Mouse (Mus musculus): Measurements from ENCODE around the gene Qprt. TPM values are rescaled to one million over a fixed set of nuclear protein-coding genes. Genes with fewer than 3 reads are reported as not detected.

Qprt gene
- polyA plus RNA-seq, 1 experiment from 2014 or later = 0.77 TPM

- no peaks in the 10 kb centered on the region for H3K27me3 ChIP-seq (ENCODE audit: control insufficient read depth, insufficient read depth, low read depth, low read length)
- ATAC-seq = no peak
- H3K27ac ChIP-seq (ENCODE audit: low read length) = no peak overlapping the region
- H3K36me3 ChIP-seq (ENCODE audit: control insufficient read depth, insufficient read depth, low read length) = no peaks in the 10 kb centered on the region
- H3K4me3 ChIP-seq (ENCODE audit: low read depth, low read length) = no peak overlapping the region
- H3K9me3 ChIP-seq (replicated peaks; ENCODE audit: control insufficient read depth, low read length, poor library complexity, severe bottlenecking) = no peaks in the 10 kb centered on the region
- no peak overlapping the region for H3K4me2 ChIP-seq (ENCODE audit: low read length)
- 45% methylated on average over 2 of the region's 2 CpGs for WGBS
- no peak overlapping the region for H3K9ac ChIP-seq (ENCODE audit: low read depth, low read length)
- H3K4me1 ChIP-seq (ENCODE audit: control insufficient read depth, insufficient read depth, low read length) = no peaks in the 10 kb centered on the region
Observed at GRCm38 (mm10) chr7:127146267-127146603, 24.2 kb upstream of the Qprt start.

DNA sequence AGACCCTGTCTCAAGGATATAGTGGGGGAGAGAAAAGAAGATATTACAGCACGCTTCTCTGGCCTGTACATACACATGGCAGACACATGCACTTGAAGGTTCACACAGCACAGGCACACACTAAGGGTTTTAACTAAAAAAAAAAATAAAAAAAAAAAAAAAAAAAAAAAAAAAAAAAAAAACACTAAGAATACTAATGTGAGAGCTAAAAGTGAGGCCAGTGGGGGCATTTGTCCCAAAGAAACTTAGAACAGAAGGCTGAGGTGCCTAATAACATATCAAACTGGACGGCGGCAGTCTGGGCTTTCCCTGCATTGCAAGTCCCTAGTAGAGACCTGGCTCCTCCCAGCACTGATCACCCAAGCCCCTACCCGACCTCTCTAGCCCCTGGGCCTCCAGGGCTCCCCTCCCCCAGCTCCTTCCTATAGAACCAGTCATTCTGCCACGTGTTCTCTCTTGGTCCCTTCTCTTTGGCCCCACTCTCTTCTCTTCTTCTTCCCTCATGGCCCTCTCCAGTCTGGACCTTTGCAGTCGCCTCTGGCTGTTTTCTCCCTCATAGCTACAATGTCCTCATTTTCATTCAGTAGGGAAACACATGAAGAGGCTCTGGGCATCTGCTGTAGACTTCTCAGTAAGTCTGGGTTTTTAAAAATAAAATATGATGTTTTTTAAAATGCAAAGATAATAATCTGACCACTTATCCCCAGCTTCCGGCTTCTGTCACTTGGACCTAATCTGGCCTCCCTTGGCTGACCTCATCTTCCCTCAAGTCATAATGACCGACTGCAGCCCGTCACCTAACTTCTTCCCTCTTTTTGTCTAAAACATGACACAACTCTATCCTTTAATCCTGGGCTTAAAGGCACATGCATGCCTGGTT is 23.6 kb upstream of the Qprt start:
- H3K9ac ChIP-seq (ENCODE audit: low read depth, low read length) = no peak overlapping the region
- no peak overlapping the region for H3K27ac ChIP-seq (ENCODE audit: low read length)
- no peak overlapping the region for H3K4me3 ChIP-seq (ENCODE audit: low read depth, low read length)
- no peak for ATAC-seq
- no peaks in the 10 kb centered on the region for H3K4me1 ChIP-seq (ENCODE audit: control insufficient read depth, insufficient read depth, low read length)
- H3K9me3 ChIP-seq (replicated peaks; ENCODE audit: control insufficient read depth, low read length, poor library complexity, severe bottlenecking) = no peaks in the 10 kb centered on the region
- 52% methylated on average over 9 of the region's 9 CpGs for WGBS
- H3K4me2 ChIP-seq (ENCODE audit: low read length) = no peak overlapping the region
- no peaks in the 10 kb centered on the region for H3K27me3 ChIP-seq (ENCODE audit: control insufficient read depth, insufficient read depth, low read depth, low read length)
- H3K36me3 ChIP-seq (ENCODE audit: control insufficient read depth, insufficient read depth, low read length) = no peaks in the 10 kb centered on the region

DNA sequence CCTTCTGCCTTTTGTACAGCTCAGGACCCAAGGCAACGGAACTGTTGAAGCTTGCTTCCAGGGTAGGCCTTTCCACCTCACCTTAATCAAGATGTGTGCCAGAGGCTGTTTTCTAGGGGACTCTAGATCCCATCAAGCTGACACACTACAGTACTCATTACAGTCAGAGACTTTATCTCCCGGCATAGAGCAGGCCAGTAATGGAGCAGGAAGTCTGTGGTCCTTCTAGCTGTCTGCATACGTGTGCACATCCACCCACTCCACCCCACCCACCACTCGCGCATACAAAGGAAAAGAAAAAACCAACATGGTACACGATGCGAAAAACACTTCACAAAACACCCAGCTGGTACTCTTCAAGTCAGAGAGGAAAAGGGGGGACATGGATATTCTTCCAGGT is 22.4 kb upstream of the Qprt start:
- WGBS = 93% methylated on average over 7 of the region's 7 CpGs
- no peak overlapping the region for H3K27ac ChIP-seq (ENCODE audit: low read length)

DNA sequence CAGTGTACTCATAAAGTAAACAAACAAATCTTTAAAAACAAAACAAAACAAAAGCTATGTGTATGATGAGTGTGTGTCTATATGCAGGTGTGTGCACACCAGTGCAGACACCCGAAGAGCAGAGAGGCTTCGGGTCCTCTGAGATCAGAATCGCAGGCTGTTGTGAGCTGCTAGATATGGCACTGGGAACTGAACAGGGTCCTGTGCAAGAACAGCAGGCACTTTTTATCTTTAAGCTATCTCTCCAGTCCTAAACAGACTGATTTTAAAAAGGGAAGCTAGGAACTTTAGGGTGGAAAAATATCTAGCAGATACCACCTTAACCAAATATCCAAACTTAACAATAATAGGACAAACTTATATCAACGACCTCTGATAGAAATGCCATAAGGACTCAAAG is 20.6 kb upstream of the Qprt start:
- H3K4me1 ChIP-seq (ENCODE audit: control insufficient read depth, insufficient read depth, low read length) = no peaks in the 10 kb centered on the region
- no peaks in the 10 kb centered on the region for H3K27me3 ChIP-seq (ENCODE audit: control insufficient read depth, insufficient read depth, low read depth, low read length)
- no peak for ATAC-seq
- no peak overlapping the region for H3K27ac ChIP-seq (ENCODE audit: low read length)
- no peaks in the 10 kb centered on the region for H3K9me3 ChIP-seq (replicated peaks; ENCODE audit: control insufficient read depth, low read length, poor library complexity, severe bottlenecking)
- no peaks in the 10 kb centered on the region for H3K36me3 ChIP-seq (ENCODE audit: control insufficient read depth, insufficient read depth, low read length)
- no peak overlapping the region for H3K4me3 ChIP-seq (ENCODE audit: low read depth, low read length)
- H3K9ac ChIP-seq (ENCODE audit: low read depth, low read length) = no peak overlapping the region
- no peak overlapping the region for H3K4me2 ChIP-seq (ENCODE audit: low read length)
- WGBS = 91% methylated on average over 4 of the region's 4 CpGs

More for the DNA sequence above, 22.4 kb upstream of the Qprt start:
- no peak overlapping the region for H3K4me3 ChIP-seq (ENCODE audit: low read depth, low read length)
- H3K36me3 ChIP-seq (ENCODE audit: control insufficient read depth, insufficient read depth, low read length) = no peaks in the 10 kb centered on the region
- ATAC-seq = no peak
- no peaks in the 10 kb centered on the region for H3K27me3 ChIP-seq (ENCODE audit: control insufficient read depth, insufficient read depth, low read depth, low read length)
- no peaks in the 10 kb centered on the region for H3K9me3 ChIP-seq (replicated peaks; ENCODE audit: control insufficient read depth, low read length, poor library complexity, severe bottlenecking)
- H3K4me1 ChIP-seq (ENCODE audit: control insufficient read depth, insufficient read depth, low read length) = no peaks in the 10 kb centered on the region
- no peak overlapping the region for H3K4me2 ChIP-seq (ENCODE audit: low read length)
- no peak overlapping the region for H3K9ac ChIP-seq (ENCODE audit: low read depth, low read length)

- H3K4me2 ChIP-seq (ENCODE audit: low read length) = no peak overlapping the region
- no peaks in the 10 kb centered on the region for H3K9me3 ChIP-seq (replicated peaks; ENCODE audit: control insufficient read depth, low read length, poor library complexity, severe bottlenecking)
- no peaks in the 10 kb centered on the region for H3K36me3 ChIP-seq (ENCODE audit: control insufficient read depth, insufficient read depth, low read length)
- WGBS = 61% methylated on average over 2 of the region's 2 CpGs
- H3K4me3 ChIP-seq (ENCODE audit: low read depth, low read length) = no peak overlapping the region
- no peak overlapping the region for H3K27ac ChIP-seq (ENCODE audit: low read length)
- ATAC-seq = no peak
- no peak overlapping the region for H3K9ac ChIP-seq (ENCODE audit: low read depth, low read length)
- H3K4me1 ChIP-seq (ENCODE audit: control insufficient read depth, insufficient read depth, low read length) = no peaks in the 10 kb centered on the region
- H3K27me3 ChIP-seq (ENCODE audit: control insufficient read depth, insufficient read depth, low read depth, low read length) = no peaks in the 10 kb centered on the region
Observed at GRCm38 (mm10) chr7:127142214-127142613, 20.2 kb upstream of the Qprt start.

- WGBS = 61% methylated on average over 7 of the region's 7 CpGs
- no peak overlapping the region for H3K4me3 ChIP-seq (ENCODE audit: low read depth, low read length)
- H3K27me3 ChIP-seq (ENCODE audit: control insufficient read depth, insufficient read depth, low read depth, low read length) = no peaks in the 10 kb centered on the region
- no peak overlapping the region for H3K27ac ChIP-seq (ENCODE audit: low read length)
- no peak overlapping the region for H3K9ac ChIP-seq (ENCODE audit: low read depth, low read length)
- no peaks in the 10 kb centered on the region for H3K9me3 ChIP-seq (replicated peaks; ENCODE audit: control insufficient read depth, low read length, poor library complexity, severe bottlenecking)
- no peak overlapping the region for H3K4me2 ChIP-seq (ENCODE audit: low read length)
- H3K36me3 ChIP-seq (ENCODE audit: control insufficient read depth, insufficient read depth, low read length) = no peaks in the 10 kb centered on the region
- no peak for ATAC-seq
- no peaks in the 10 kb centered on the region for H3K4me1 ChIP-seq (ENCODE audit: control insufficient read depth, insufficient read depth, low read length)
Observed at GRCm38 (mm10) chr7:127140623-127141404, 18.8 kb upstream of the Qprt start.

DNA sequence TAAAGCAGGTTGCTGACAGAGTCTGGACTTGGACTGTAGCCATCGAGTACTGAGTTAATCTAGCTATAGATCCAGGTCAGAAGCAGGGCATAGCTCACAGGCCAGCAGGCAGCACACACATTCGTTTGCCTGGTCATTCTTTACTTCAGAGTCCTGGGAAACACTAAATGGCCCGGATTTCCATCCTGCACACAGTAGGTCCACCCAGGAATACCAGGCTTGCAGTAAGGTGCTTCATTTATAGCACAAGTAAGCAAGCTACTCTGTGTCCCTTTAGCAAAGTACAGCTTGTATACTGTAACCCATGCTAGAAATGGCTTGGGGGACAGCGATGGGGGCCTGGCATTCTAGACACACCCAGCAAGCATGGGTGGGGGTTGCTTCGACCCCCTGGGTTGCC is 17.5 kb upstream of the Qprt start:
- H3K27me3 ChIP-seq (ENCODE audit: control insufficient read depth, insufficient read depth, low read depth, low read length) = no peaks in the 10 kb centered on the region
- H3K27ac ChIP-seq (ENCODE audit: low read length) = no peak overlapping the region
- WGBS = 57% methylated on average over 5 of the region's 5 CpGs
- no peaks in the 10 kb centered on the region for H3K4me1 ChIP-seq (ENCODE audit: control insufficient read depth, insufficient read depth, low read length)
- no peaks in the 10 kb centered on the region for H3K36me3 ChIP-seq (ENCODE audit: control insufficient read depth, insufficient read depth, low read length)
- H3K4me2 ChIP-seq (ENCODE audit: low read length) = no peak overlapping the region
- no peak overlapping the region for H3K4me3 ChIP-seq (ENCODE audit: low read depth, low read length)
- no peak for ATAC-seq
- no peaks in the 10 kb centered on the region for H3K9me3 ChIP-seq (replicated peaks; ENCODE audit: control insufficient read depth, low read length, poor library complexity, severe bottlenecking)
- H3K9ac ChIP-seq (ENCODE audit: low read depth, low read length) = no peak overlapping the region

DNA sequence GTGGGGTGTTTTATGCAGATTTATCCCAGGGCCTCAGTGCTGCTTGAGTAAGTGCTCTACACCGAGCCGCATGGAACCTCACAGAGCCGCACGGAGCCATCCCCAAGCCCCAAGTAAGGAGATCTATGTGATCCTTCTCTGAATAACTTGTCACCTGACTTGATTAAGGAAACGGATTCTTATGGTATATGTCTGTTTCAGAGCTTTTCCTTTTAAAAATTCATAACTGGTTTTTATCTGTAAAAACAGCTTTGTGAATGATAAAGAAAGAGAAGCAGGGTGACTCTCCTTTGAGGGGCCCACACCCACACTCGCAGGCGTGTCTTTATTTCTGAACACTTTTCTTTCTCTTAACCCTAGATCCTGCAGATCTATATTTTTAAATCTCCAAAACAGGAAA is 17.1 kb upstream of the Qprt start:
- Histone ChIP-seq H3K27me3 (ENCODE audit: control insufficient read depth, insufficient read depth, low read depth, low read length) (no peaks in the 10 kb centered on the region), H3K4me1 (ENCODE audit: control insufficient read depth, insufficient read depth, low read length) (no peaks in the 10 kb centered on the region), H3K27ac (ENCODE audit: low read length) (no peak overlapping the region), H3K4me3 (ENCODE audit: low read depth, low read length) (no peak overlapping the region), H3K36me3 (ENCODE audit: control insufficient read depth, insufficient read depth, low read length) (no peaks in the 10 kb centered on the region), H3K9me3 (replicated peaks; ENCODE audit: control insufficient read depth, low read length, poor library complexity, severe bottlenecking) (no peaks in the 10 kb centered on the region), H3K9ac (ENCODE audit: low read depth, low read length) (no peak overlapping the region), H3K4me2 (ENCODE audit: low read length) (no peak overlapping the region)
- no peak for ATAC-seq
- 90% methylated on average over 7 of the region's 7 CpGs for WGBS

All from midbrain, embryonic 16.5 days (tissue).